Mouse (Mus musculus) thymus, adult 2 months (tissue): ENCODE measurements around the gene Gm21319. TPM values are rescaled to one million over a fixed set of nuclear protein-coding genes. Genes with fewer than 3 reads are reported as not detected.
"Not testable (repeated sequence)": the region's sequence is repeated elsewhere in the genome, so short reads cannot be mapped to it uniquely, and the experiment has no call there.

Experiments used
- DNase-seq: peaks from one replicate; pipeline ENCODE4 v3.0.0; 2021
- H3K27ac ChIP-seq: fragments of 200-500 bp; 2 replicates; pipeline ENCODE4 v1.5.1; 2012; ENCODE audit warnings: low read length, control low read depth; ENCODE audit not compliant: control insufficient read depth, insufficient read depth
- H3K27me3 ChIP-seq: fragments of 200-500 bp; 2 replicates; pipeline ENCODE4 v1.6.1; 2012; ENCODE audit warnings: mild to moderate bottlenecking, low read length, moderate library complexity, mixed read lengths; ENCODE audit not compliant: control insufficient read depth, insufficient read depth
- H3K36me3 ChIP-seq: fragments of 200-500 bp; 2 replicates; pipeline ENCODE4 v1.6.1; 2012; ENCODE audit warnings: mild to moderate bottlenecking, low read length, moderate library complexity; ENCODE audit not compliant: control insufficient read depth, insufficient read depth
- H3K4me1 ChIP-seq: fragments of 200-500 bp; replicated peaks from 2 replicates; pipeline ENCODE4 v1.6.1; 2012; ENCODE audit warnings: low read length; ENCODE audit not compliant: control insufficient read depth, insufficient read depth
- H3K4me3 ChIP-seq: fragments of 200-500 bp; 2 replicates; pipeline ENCODE4 v1.5.1; 2012; ENCODE audit warnings: mild to moderate bottlenecking, low read length, control low read depth, moderate library complexity; ENCODE audit not compliant: control insufficient read depth, insufficient read depth
- WGBS: fragments of 180-500 bp; shearing (Covaris S2); methylation state at CpG from one replicate; pipeline ENCODE4 v1.1.7; 2018; 5-methylcytosine and 5-hydroxymethylcytosine counted together
- polyA plus RNA-seq: library from polyadenylated mRNA; depleted of rRNA; stranded (reverse); fragments of >200 nt; gene quantifications from 2 replicates; pipeline ENCODE4 v1.2.3, GENCODE M21; 2012; rRNA removed

Gm21319 gene
- not detected in 2 replicates for polyA plus RNA-seq

- 93% methylated on average over 4 of the region's 4 CpGs for WGBS
- not testable (repeated sequence) for H3K27me3 ChIP-seq, DNase-seq, H3K36me3 ChIP-seq, H3K27ac ChIP-seq, H3K4me3 ChIP-seq, H3K4me1 ChIP-seq
These were observed at the start of gene Gm21319 for GRCm38 (mm10) chr12:87775655-87776054. TSS of gene Gm21319 (minus strand) at chr12:87775755.

DNA sequence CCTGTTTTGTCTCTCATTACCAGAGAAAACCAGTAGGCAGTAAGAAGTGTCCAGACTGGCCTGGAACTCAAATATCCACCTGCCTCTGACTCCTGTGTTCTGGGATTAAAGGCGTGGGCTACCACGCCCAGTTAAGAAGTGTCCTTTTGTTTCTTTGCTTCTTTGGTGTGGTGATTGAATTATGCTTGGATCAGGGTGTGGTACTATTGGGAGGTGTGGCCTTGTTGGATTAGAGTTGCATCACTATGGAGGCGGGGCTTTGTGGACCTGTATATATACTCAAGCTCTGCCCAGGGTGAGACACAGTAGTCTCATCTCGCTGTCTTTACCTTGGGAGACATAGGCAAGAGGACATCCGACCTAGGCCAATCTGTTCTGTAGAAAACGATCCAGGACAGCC, 40.7 kb upstream of the Gm21319 start, which contains the start of gene BB287469:
BB287469 (plus strand) TSS at position 301 of the 400 bp plus-strand sequence.
- not testable (repeated sequence) for H3K27ac ChIP-seq, DNase-seq, H3K27me3 ChIP-seq, H3K4me1 ChIP-seq, H3K4me3 ChIP-seq, H3K36me3 ChIP-seq
- WGBS, result 89% methylated on average over 6 of the region's 6 CpGs

DNA sequence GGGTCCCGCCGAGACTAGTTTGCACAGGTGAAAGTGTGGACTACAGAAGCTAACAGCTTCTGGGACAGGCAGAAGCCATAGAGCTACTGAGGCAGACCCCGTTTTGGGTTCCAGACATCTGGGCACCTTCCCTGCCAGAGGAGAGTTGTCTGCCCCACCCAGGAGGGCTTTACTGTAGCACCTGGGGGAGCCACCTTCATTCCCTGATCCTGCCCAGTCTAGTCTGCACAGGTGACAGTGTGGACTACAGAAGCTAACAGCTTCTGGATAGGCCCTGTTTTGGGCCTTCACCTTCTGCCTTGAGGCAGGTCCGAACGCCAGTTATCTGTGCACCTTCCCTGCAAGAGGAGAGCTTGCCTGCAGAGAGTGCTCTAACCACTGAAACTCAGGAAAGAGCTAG, 22.4 kb upstream of the Gm21319 start:
- H3K36me3 ChIP-seq, DNase-seq, H3K27me3 ChIP-seq, H3K27ac ChIP-seq, H3K4me1 ChIP-seq, H3K4me3 ChIP-seq: not testable (repeated sequence)
- WGBS, result 88% methylated on average over 5 of the region's 5 CpGs

- H3K27me3 ChIP-seq, H3K27ac ChIP-seq, DNase-seq, H3K36me3 ChIP-seq, H3K4me3 ChIP-seq, H3K4me1 ChIP-seq: not testable (repeated sequence)
- WGBS, result 100% methylated on average over 1 of the region's 1 CpGs
These were observed 19.7 kb upstream of the Gm21319 start, which contains the start of gene Gm21936 for GRCm38 (mm10) chr12:87795212-87795611. TSS of gene Gm21936 (plus strand) at chr12:87795512.

Other genes starting within 250 kb of the Gm21319 start
- 0.07 TPM in 1 of 2 replicates, not detected in the other for gene Oog1, start 173.1 kb downstream of the Gm21319 start, polyA plus RNA-seq
- gene Gm4027, start 156.9 kb downstream of the Gm21319 start, polyA plus RNA-seq, result not detected in 2 replicates
- gene Gm16381, start 131.1 kb downstream of the Gm21319 start, polyA plus RNA-seq, result not detected in 2 replicates
- not detected in 2 replicates for gene Gm21936, start 19.8 kb upstream of the Gm21319 start, polyA plus RNA-seq
- not detected in 2 replicates for gene BB287469, start 40.8 kb upstream of the Gm21319 start, polyA plus RNA-seq
- not detected in 2 replicates for gene Gm2001, start 66.6 kb upstream of the Gm21319 start, polyA plus RNA-seq
- gene Gm2016, start 98.3 kb upstream of the Gm21319 start, polyA plus RNA-seq, result not detected in 2 replicates
- gene Gm2022, start 119.6 kb upstream of the Gm21319 start, polyA plus RNA-seq, result not detected in 2 replicates
- not detected in 2 replicates for gene Gm2035, start 144.1 kb upstream of the Gm21319 start, polyA plus RNA-seq
- not detected in 2 replicates for gene Gm2042, start 178.3 kb upstream of the Gm21319 start, polyA plus RNA-seq
- gene Gm2075, start 236.1 kb upstream of the Gm21319 start, polyA plus RNA-seq, result not detected in 2 replicates
- not detected in 2 replicates for gene Gm6803, start 243.0 kb upstream of the Gm21319 start, polyA plus RNA-seq